Mouse (Mus musculus): ENCODE results near the gene Ypel3.

DNA sequence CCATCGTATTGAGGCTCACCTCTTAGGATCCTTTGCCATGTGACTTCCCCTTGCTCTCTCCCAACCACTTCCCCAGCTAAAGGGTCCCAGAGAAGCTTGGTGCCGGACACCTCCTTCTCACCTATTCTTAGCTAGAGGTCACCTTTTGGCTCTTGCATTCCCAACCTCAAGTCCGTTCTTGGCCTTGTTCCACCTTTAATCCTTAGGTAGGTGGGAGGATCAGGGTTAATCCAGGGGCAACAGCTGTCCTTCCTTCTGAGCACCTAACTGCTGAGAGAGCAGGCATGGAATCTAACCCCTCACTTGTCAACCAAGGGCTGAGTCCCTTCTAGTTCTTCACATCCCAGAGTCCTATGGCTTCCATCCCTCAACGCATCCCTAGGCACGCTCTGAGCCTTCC, 49.2 kb downstream of the Ypel3 start:
- no peak for TF ChIP-seq CTCF (conservative IDR thresholded peaks at IDR 0.05 in 1 of 2, IDR thresholded peaks at IDR 0.05 in 1 of 2; ENCODE audit: low read depth in 2 of 2, low read length in 2 of 2)
- TF ChIP-seq NRF1 (IDR thresholded peaks at IDR 0.05; ENCODE audit: low read depth, low read length), result no peak
- TF ChIP-seq JUN (IDR thresholded peaks at IDR 0.05; ENCODE audit: insufficient read depth, low read depth, low read length), result no peak
- TF ChIP-seq ZMIZ1 (IDR thresholded peaks at IDR 0.05; ENCODE audit: low read depth, low read length), result no peak
- no peak for TF ChIP-seq MAZ (IDR thresholded peaks at IDR 0.05; ENCODE audit: low read depth, low read length)
- TF ChIP-seq GABPA (IDR thresholded peaks at IDR 0.05; ENCODE audit: insufficient replicate concordance, low read depth, low read length), result no peak
- TF ChIP-seq ELF1 (IDR thresholded peaks at IDR 0.05; ENCODE audit: low read depth, low read length), result no peak

All from CH12.LX (cell line).